Mouse (Mus musculus): Measurements from ENCODE around the gene Nup133.

Gene Nup133

GRCm38 (mm10) chr8:123887956-123888355 lies 61.1 kb downstream of the Nup133 start:
- DNase-seq (ENCODE audit: low spot score), result no peak

GRCm38 (mm10) chr8:123887163-123887562 lies 61.9 kb downstream of the Nup133 start:
- DNase-seq (ENCODE audit: low spot score), result no peak

GRCm38 (mm10) chr8:123884721-123885565 lies 64.1 kb downstream of the Nup133 start:
- DNase-seq (ENCODE audit: low spot score), result peak; percentile 65

GRCm38 (mm10) chr8:123883094-123883493 lies 66.0 kb downstream of the Nup133 start:
- DNase-seq (ENCODE audit: low spot score), result no peak

- DNase-seq (ENCODE audit: low spot score), result no peak
Measured at GRCm38 (mm10) chr8:123882412-123882811, 66.7 kb downstream of the Nup133 start.

- DNase-seq (ENCODE audit: low spot score), result no peak
Measured at GRCm38 (mm10) chr8:123880821-123881350, 68.2 kb downstream of the Nup133 start.

- DNase-seq (ENCODE audit: low spot score), result no peak
Measured at GRCm38 (mm10) chr8:123880271-123880670, 68.8 kb downstream of the Nup133 start.

- DNase-seq (ENCODE audit: low spot score), result no peak
Measured at GRCm38 (mm10) chr8:123877865-123878264, 71.2 kb downstream of the Nup133 start.

GRCm38 (mm10) chr8:123874324-123874723 lies 74.7 kb downstream of the Nup133 start:
- DNase-seq (ENCODE audit: low spot score), result no peak

GRCm38 (mm10) chr8:123873364-123873763 lies 75.7 kb downstream of the Nup133 start:
- no peak for DNase-seq (ENCODE audit: low spot score)

GRCm38 (mm10) chr8:123872048-123872447 lies 77.0 kb downstream of the Nup133 start:
- DNase-seq (ENCODE audit: low spot score), result no peak

GRCm38 (mm10) chr8:123866971-123867370 lies 82.1 kb downstream of the Nup133 start:
- no peak for DNase-seq (ENCODE audit: low spot score)

GRCm38 (mm10) chr8:123865786-123866185 lies 83.3 kb downstream of the Nup133 start:
- DNase-seq (ENCODE audit: low spot score), result no peak

- DNase-seq (ENCODE audit: low spot score), result no peak
Measured at GRCm38 (mm10) chr8:123860386-123860785, 88.7 kb downstream of the Nup133 start.

- DNase-seq (ENCODE audit: low spot score), result no peak
Measured at GRCm38 (mm10) chr8:123859648-123860259, 89.3 kb downstream of the Nup133 start, which contains the start of gene Ccsap. Gene Ccsap, minus strand, starts transcription at chr8:123860209.

- DNase-seq (ENCODE audit: low spot score), result peak; percentile 92
Measured at GRCm38 (mm10) chr8:123858941-123859647, 90.0 kb downstream of the Nup133 start.

- DNase-seq (ENCODE audit: low spot score), result peak; percentile 61
Measured at GRCm38 (mm10) chr8:123858574-123858940, 90.5 kb downstream of the Nup133 start.

- no peak for DNase-seq (ENCODE audit: low spot score)
Measured at GRCm38 (mm10) chr8:123857361-123857760, 91.7 kb downstream of the Nup133 start.

GRCm38 (mm10) chr8:123854733-123855475 lies 94.2 kb downstream of the Nup133 start:
- DNase-seq (ENCODE audit: low spot score), result no peak

- DNase-seq (ENCODE audit: low spot score), result no peak
Measured at GRCm38 (mm10) chr8:123854252-123854651, 94.8 kb downstream of the Nup133 start.

GRCm38 (mm10) chr8:123851590-123851989 lies 97.5 kb downstream of the Nup133 start:
- DNase-seq (ENCODE audit: low spot score), result no peak

GRCm38 (mm10) chr8:123849352-123849751 lies 99.7 kb downstream of the Nup133 start:
- no peak for DNase-seq (ENCODE audit: low spot score)
